Mouse (Mus musculus) thymus, adult 2 months (tissue): ENCODE measurements around the gene Dhrs7. TPM values are rescaled to one million over a fixed set of nuclear protein-coding genes. Genes with fewer than 3 reads are reported as not detected.

ENCODE experiments used
- DNase-seq: peaks from one replicate; pipeline ENCODE4 v3.0.0; 2021
- H3K27ac ChIP-seq: fragments of 200-500 bp; 2 replicates; pipeline ENCODE4 v1.5.1; 2012; ENCODE audit warnings: low read length, control low read depth; ENCODE audit not compliant: control insufficient read depth, insufficient read depth
- H3K27me3 ChIP-seq: fragments of 200-500 bp; 2 replicates; pipeline ENCODE4 v1.6.1; 2012; ENCODE audit warnings: mild to moderate bottlenecking, low read length, moderate library complexity, mixed read lengths; ENCODE audit not compliant: control insufficient read depth, insufficient read depth
- H3K36me3 ChIP-seq: fragments of 200-500 bp; 2 replicates; pipeline ENCODE4 v1.6.1; 2012; ENCODE audit warnings: mild to moderate bottlenecking, low read length, moderate library complexity; ENCODE audit not compliant: control insufficient read depth, insufficient read depth
- H3K4me1 ChIP-seq: fragments of 200-500 bp; replicated peaks from 2 replicates; pipeline ENCODE4 v1.6.1; 2012; ENCODE audit warnings: low read length; ENCODE audit not compliant: control insufficient read depth, insufficient read depth
- H3K4me3 ChIP-seq: fragments of 200-500 bp; 2 replicates; pipeline ENCODE4 v1.5.1; 2012; ENCODE audit warnings: mild to moderate bottlenecking, low read length, control low read depth, moderate library complexity; ENCODE audit not compliant: control insufficient read depth, insufficient read depth
- CTCF ChIP-seq: fragments of 200-500 bp; IDR thresholded peaks from 2 replicates; pipeline ENCODE4 v1.5.1; 2012; ENCODE audit warnings: mild to moderate bottlenecking, control low read depth, low read length, moderate library complexity, borderline replicate concordance; ENCODE audit not compliant: control insufficient read depth, poor library complexity, insufficient read depth; ENCODE audit errors: extremely low read depth
- POLR2A ChIP-seq: fragments of 200-500 bp; IDR thresholded peaks from 2 replicates; pipeline ENCODE4 v1.6.1; 2012; ENCODE audit warnings: mild to moderate bottlenecking, low read length, control low read depth, moderate library complexity; ENCODE audit not compliant: control insufficient read depth, poor library complexity, insufficient read depth; ENCODE audit errors: extremely low read depth
- WGBS: fragments of 180-500 bp; shearing (Covaris S2); methylation state at CpG from one replicate; pipeline ENCODE4 v1.1.7; 2018; 5-methylcytosine and 5-hydroxymethylcytosine counted together
- polyA plus RNA-seq: library from polyadenylated mRNA; depleted of rRNA; stranded (reverse); fragments of >200 nt; gene quantifications from 2 replicates; pipeline ENCODE4 v1.2.3, GENCODE M21; 2012

The Dhrs7 gene
- polyA plus RNA-seq, 1 experiment = 16.9 TPM

- H3K27ac ChIP-seq = no peak overlapping the region
- no peaks in the 10 kb centered on the region for H3K4me1 ChIP-seq
- WGBS = 91% methylated on average over 6 of the region's 6 CpGs
- no peaks in the 10 kb centered on the region for H3K27me3 ChIP-seq
- DNase-seq = no peak
- no peak overlapping the region for H3K4me3 ChIP-seq
- TF ChIP-seq POLR2A (no peak), CTCF (no peak)
- no peaks in the 10 kb centered on the region for H3K36me3 ChIP-seq
Measured at GRCm38 (mm10) chr12:72671516-72672135, 6.9 kb upstream of the Dhrs7 start.

- H3K4me3 ChIP-seq = no peak overlapping the region
- no peak for TF ChIP-seq CTCF
- no peak for TF ChIP-seq POLR2A
- no peaks in the 10 kb centered on the region for H3K36me3 ChIP-seq
- H3K27ac ChIP-seq = no peak overlapping the region
- DNase-seq = no peak
- WGBS = 85% methylated on average over 8 of the region's 8 CpGs
- no peaks in the 10 kb centered on the region for H3K27me3 ChIP-seq
- no peaks in the 10 kb centered on the region for H3K4me1 ChIP-seq
Measured at GRCm38 (mm10) chr12:72670921-72671320, 6.2 kb upstream of the Dhrs7 start.

GRCm38 (mm10) chr12:72667868-72668469 lies 3.3 kb upstream of the Dhrs7 start:
- H3K36me3 ChIP-seq = no peaks in the 10 kb centered on the region
- peaks cover 5% of the 10 kb centered on the region for H3K4me1 ChIP-seq
- no peaks in the 10 kb centered on the region for H3K27me3 ChIP-seq
- no peak for DNase-seq
- TF ChIP-seq POLR2A (no peak), CTCF (no peak)
- H3K27ac ChIP-seq = no peak overlapping the region
- no peak overlapping the region for H3K4me3 ChIP-seq
- WGBS = 40% methylated on average over 10 of the region's 10 CpGs

- no peaks in the 10 kb centered on the region for H3K27me3 ChIP-seq
- H3K4me3 ChIP-seq = no peak overlapping the region
- WGBS = 93% methylated on average over 5 of the region's 5 CpGs
- no peaks in the 10 kb centered on the region for H3K36me3 ChIP-seq
- DNase-seq = no peak
- peaks cover 5% of the 10 kb centered on the region for H3K4me1 ChIP-seq
- TF ChIP-seq POLR2A = no peak
- TF ChIP-seq CTCF = no peak
- H3K27ac ChIP-seq = no peak overlapping the region
Measured at GRCm38 (mm10) chr12:72666015-72666414, 1.3 kb upstream of the Dhrs7 start.

GRCm38 (mm10) chr12:72664020-72664734 lies 532 bp downstream of the Dhrs7 start:
- Histone ChIP-seq H3K4me3 (peak overlapping the region; percentile 51), H3K36me3 (no peaks in the 10 kb centered on the region), H3K27me3 (no peaks in the 10 kb centered on the region), H3K4me1 (peaks cover 5% of the 10 kb centered on the region), H3K27ac (no peak overlapping the region; the same call in 1 of the 2 replicates)
- DNase-seq = no peak
- TF ChIP-seq CTCF (peak; percentile 43; the same call in 1 of the 2 replicates), POLR2A (no peak)
- WGBS = 10% methylated on average over 28 of the region's 28 CpGs

GRCm38 (mm10) chr12:72655775-72656174 lies 8.9 kb downstream of the Dhrs7 start:
- no peaks in the 10 kb centered on the region for H3K36me3 ChIP-seq
- H3K4me1 ChIP-seq = no peaks in the 10 kb centered on the region
- 95% methylated on average over 16 of the region's 16 CpGs for WGBS
- DNase-seq = no peak
- no peak overlapping the region for H3K27ac ChIP-seq
- no peak overlapping the region for H3K4me3 ChIP-seq
- no peaks in the 10 kb centered on the region for H3K27me3 ChIP-seq
- TF ChIP-seq POLR2A = no peak
- no peak for TF ChIP-seq CTCF
